Mouse (Mus musculus) liver, adult 2 months (tissue): ENCODE data around the gene Myh9.

Experiments
- CTCF ChIP-seq: fragments of 200-500 bp; IDR thresholded peaks from 2 replicates; pipeline ENCODE4 v1.5.1; 2011; ENCODE audit warnings: low read depth, low read length, control low read depth
- POLR2A ChIP-seq: fragments of 200-500 bp; IDR thresholded peaks from 2 replicates; pipeline ENCODE4 v1.6.1; 2011; ENCODE audit warnings: low read length, control low read depth; ENCODE audit not compliant: insufficient read depth; ENCODE audit errors: extremely low read depth

DNA sequence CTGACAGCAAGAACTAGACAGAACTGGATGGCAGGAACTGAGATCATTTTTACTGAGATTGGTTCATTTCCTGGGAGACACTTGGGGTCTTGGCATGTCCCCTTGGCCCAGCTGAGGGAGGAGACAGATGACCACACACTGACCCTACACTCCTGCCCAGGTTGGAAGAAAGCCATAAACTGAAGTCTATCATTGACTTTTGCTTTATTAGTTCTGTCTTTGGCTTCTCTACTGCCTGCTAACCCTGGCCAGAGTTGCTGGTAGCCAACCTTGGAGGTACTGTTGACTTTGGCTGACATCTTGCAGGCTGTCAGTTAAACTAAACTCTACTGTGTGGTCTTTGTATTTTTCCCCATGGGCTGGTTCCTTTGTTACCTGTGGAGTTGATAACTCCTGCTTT, 96.9 kb downstream of the Myh9 start:
- TF ChIP-seq CTCF, result no peak
- TF ChIP-seq POLR2A, result no peak
